Mouse (Mus musculus): Measurements from ENCODE around the gene Plek.

GRCm38 (mm10) chr11:16943016-16943415, 109.2 kb downstream of the Plek start:
- TF ChIP-seq CTCF (IDR thresholded peaks at IDR 0.05; ENCODE audit: low read depth) (no peak), EP300 (optimal IDR thresholded peaks at IDR 0.05) (no peak)

All from stomach, postnatal 0 days (tissue).